Mouse (Mus musculus) ES-Bruce4 (cell line): ENCODE measurements around the gene Ranbp10.

Experiments
- CTCF ChIP-seq: IDR thresholded peaks from one replicate; pipeline ENCODE4 v1.8.1; 2011; ENCODE audit warnings: low read depth, low read length
- EP300 ChIP-seq: IDR thresholded peaks from 2 replicates; pipeline ENCODE4 v1.6.1; 2011; ENCODE audit warnings: low read depth, low read length; ENCODE audit not compliant: insufficient read depth
- POLR2A ChIP-seq: IDR thresholded peaks from one replicate; pipeline ENCODE4 v1.8.1; 2011; ENCODE audit warnings: low read length; ENCODE audit not compliant: insufficient read depth

GRCm38 (mm10) chr8:105743301-105743700 is 83.8 kb downstream of the Ranbp10 start:
- TF ChIP-seq POLR2A, result no peak
- no peak for TF ChIP-seq CTCF
- no peak for TF ChIP-seq EP300
